Mouse (Mus musculus): Measurements from ENCODE around the gene Fancc.
"Not testable (repeated sequence)": the region's sequence is repeated elsewhere in the genome, so short reads cannot be mapped to it uniquely, and the experiment has no call there.

The Fancc gene

GRCm38 (mm10) chr13:63515542-63515941, 18.5 kb upstream of the Fancc start:
- DNase-seq (ENCODE audit: low spot score), result no peak

GRCm38 (mm10) chr13:63514931-63515360, 17.9 kb upstream of the Fancc start:
- DNase-seq (ENCODE audit: low spot score), result no peak

GRCm38 (mm10) chr13:63513374-63514098, 16.5 kb upstream of the Fancc start:
- DNase-seq (ENCODE audit: low spot score), result no peak

GRCm38 (mm10) chr13:63512411-63512810, 15.3 kb upstream of the Fancc start:
- no peak for DNase-seq (ENCODE audit: low spot score)

- DNase-seq (ENCODE audit: low spot score), result no peak
Observed at GRCm38 (mm10) chr13:63507821-63508220, 10.7 kb upstream of the Fancc start.

GRCm38 (mm10) chr13:63507001-63507556, 10.0 kb upstream of the Fancc start:
- no peak for DNase-seq (ENCODE audit: low spot score)

GRCm38 (mm10) chr13:63506364-63506763, 9.3 kb upstream of the Fancc start:
- DNase-seq (ENCODE audit: low spot score), result no peak

- DNase-seq (ENCODE audit: low spot score), result no peak
Observed at GRCm38 (mm10) chr13:63502391-63502790, 5.3 kb upstream of the Fancc start.

GRCm38 (mm10) chr13:63499489-63499888, 2.4 kb upstream of the Fancc start:
- no peak for DNase-seq (ENCODE audit: low spot score)

- no peak for DNase-seq (ENCODE audit: low spot score)
Observed at GRCm38 (mm10) chr13:63487707-63488042, 9.4 kb downstream of the Fancc start.

- no peak for DNase-seq (ENCODE audit: low spot score)
Observed at GRCm38 (mm10) chr13:63486791-63487706, 10.0 kb downstream of the Fancc start.

GRCm38 (mm10) chr13:63475356-63475755, 21.7 kb downstream of the Fancc start:
- no peak for DNase-seq (ENCODE audit: low spot score)

GRCm38 (mm10) chr13:63452898-63453297, 44.2 kb downstream of the Fancc start:
- no peak for DNase-seq (ENCODE audit: low spot score)

GRCm38 (mm10) chr13:63451140-63451539, 45.9 kb downstream of the Fancc start:
- no peak for DNase-seq (ENCODE audit: low spot score)

GRCm38 (mm10) chr13:63445419-63445818, 51.7 kb downstream of the Fancc start:
- no peak for DNase-seq (ENCODE audit: low spot score)

GRCm38 (mm10) chr13:63432759-63433158, 64.3 kb downstream of the Fancc start:
- peak; percentile 22 for DNase-seq (ENCODE audit: low spot score)

- DNase-seq (ENCODE audit: low spot score), result no peak
Observed at GRCm38 (mm10) chr13:63431857-63432191, 65.3 kb downstream of the Fancc start.

- peak; percentile 98 for DNase-seq (ENCODE audit: low spot score)
Observed at GRCm38 (mm10) chr13:63431030-63431856, 65.8 kb downstream of the Fancc start.

- peak; percentile 79 for DNase-seq (ENCODE audit: low spot score)
Observed at GRCm38 (mm10) chr13:63430681-63431029, 66.4 kb downstream of the Fancc start.

- peak; percentile 23 for DNase-seq (ENCODE audit: low spot score)
Observed at GRCm38 (mm10) chr13:63430206-63430605, 66.9 kb downstream of the Fancc start.

- DNase-seq (ENCODE audit: low spot score), result not testable (repeated sequence)
Observed at GRCm38 (mm10) chr13:63428211-63428610, 68.9 kb downstream of the Fancc start.

GRCm38 (mm10) chr13:63423060-63423459, 74.0 kb downstream of the Fancc start:
- no peak for DNase-seq (ENCODE audit: low spot score)

Measured in MN1 (cell line).